Mouse (Mus musculus): ENCODE results near the gene Kctd2. TPM values are rescaled to one million over a fixed set of nuclear protein-coding genes. Genes with fewer than 3 reads are reported as not detected.
A peak's percentile ranks its signal among the peaks of the same experiment; 100 is the strongest.

Gene Kctd2
- polyA plus RNA-seq (2015; fragmentation: Nextera tagmentation; extraction: Ambion mirVana): 11.5 and 14.7 TPM in 2 replicates

GRCm38 (mm10) chr11:115419531-115420237, at the start of gene Kctd2, which contains the start of gene Atp5h:
TSS of gene Kctd2 (plus strand) at chr11:115420128.
TSS of gene Atp5h (minus strand) at chr11:115419962.
- peak; percentile 95 for ATAC-seq (replicated peaks; ENCODE audit: insufficient number of reproducible peaks, insufficient read depth, low FRiP score, low read depth)

GRCm38 (mm10) chr11:115370368-115370767, 49.6 kb upstream of the Kctd2 start:
- Histone ChIP-seq H3K36me3 (no peaks in the 10 kb centered on the region), H3K9ac (no peak overlapping the region), H3K4me2 (no peak overlapping the region), H3K9me3 (replicated peaks) (no peaks in the 10 kb centered on the region), H3K4me1 (replicated peaks) (peaks cover 35% of the 10 kb centered on the region), H3K27ac (no peak overlapping the region), H3K4me3 (no peak overlapping the region), H3K27me3 (peaks cover 69% of the 10 kb centered on the region)
- WGBS: 52% methylated on average over 7 of the region's 7 CpGs
- no peak for ATAC-seq (replicated peaks; ENCODE audit: insufficient number of reproducible peaks, insufficient read depth, low FRiP score, low read depth)

More at GRCm38 (mm10) chr11:115419531-115420237, at the start of gene Kctd2, which contains the start of gene Atp5h:
- Histone ChIP-seq H3K4me1 (replicated peaks) (peaks cover 59% of the 10 kb centered on the region), H3K9me3 (replicated peaks) (no peaks in the 10 kb centered on the region), H3K36me3 (peaks cover 35% of the 10 kb centered on the region), H3K9ac (peak within 1 kb of the TSS; percentile 98), H3K4me3 (peak within 1 kb of the TSS; percentile 83), H3K27me3 (no peaks in the 10 kb centered on the region), H3K27ac (peak within 1 kb of the TSS; percentile 90), H3K4me2 (peak within 1 kb of the TSS; percentile 79)
- under 1% methylated on average over 53 of the region's 56 CpGs for WGBS

DNA sequence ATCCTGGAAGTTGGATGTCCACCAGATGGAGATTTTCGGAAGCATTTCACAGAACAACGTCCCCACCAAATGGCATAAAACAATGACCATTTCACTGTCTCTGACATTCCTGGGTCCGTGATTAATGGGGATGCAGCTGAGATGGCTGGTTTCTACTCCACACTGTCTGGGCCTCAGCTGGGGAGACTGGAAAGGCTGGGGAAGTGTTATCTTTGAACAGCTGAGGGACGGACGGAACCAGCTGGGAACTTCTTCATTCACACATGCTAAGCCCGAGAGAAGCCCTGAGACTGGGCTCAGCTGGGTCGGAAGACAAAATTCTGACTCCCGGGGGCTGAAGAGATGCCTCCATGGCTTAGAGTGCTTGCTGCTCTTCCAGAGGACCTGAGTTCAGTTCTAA, 48.6 kb upstream of the Kctd2 start:
- Histone ChIP-seq H3K4me3 (no peak overlapping the region), H3K9ac (no peak overlapping the region), H3K36me3 (no peaks in the 10 kb centered on the region), H3K4me1 (replicated peaks) (peaks cover 29% of the 10 kb centered on the region), H3K9me3 (replicated peaks) (no peaks in the 10 kb centered on the region), H3K27ac (no peak overlapping the region), H3K27me3 (peaks cover 67% of the 10 kb centered on the region), H3K4me2 (no peak overlapping the region)
- WGBS: 50% methylated on average over 8 of the region's 8 CpGs
- no peak for ATAC-seq (replicated peaks; ENCODE audit: insufficient number of reproducible peaks, insufficient read depth, low FRiP score, low read depth)

DNA sequence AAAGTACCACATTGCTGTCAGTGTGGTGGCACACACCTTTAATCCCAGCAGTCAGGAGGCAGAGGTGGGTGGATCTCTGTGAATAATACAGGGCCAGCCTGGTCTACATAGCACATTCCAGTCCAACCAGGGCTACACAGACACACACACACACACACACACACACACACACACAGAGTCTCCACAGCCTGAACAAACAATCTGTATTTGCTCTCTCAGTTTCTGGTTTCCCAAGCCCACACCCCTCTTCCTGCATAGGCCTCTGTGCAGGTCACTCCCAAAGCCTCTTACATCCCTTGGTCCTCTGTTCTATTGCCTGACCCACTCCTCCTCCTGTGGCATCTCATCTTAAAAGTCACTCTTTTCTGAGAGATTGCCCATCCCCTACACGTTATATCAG, 47.9 kb upstream of the Kctd2 start:
- Histone ChIP-seq H3K4me3 (no peak overlapping the region), H3K36me3 (no peaks in the 10 kb centered on the region), H3K4me2 (no peak overlapping the region), H3K27ac (no peak overlapping the region), H3K27me3 (peaks cover 61% of the 10 kb centered on the region), H3K9me3 (replicated peaks) (no peaks in the 10 kb centered on the region), H3K9ac (no peak overlapping the region), H3K4me1 (replicated peaks) (peaks cover 24% of the 10 kb centered on the region)
- 57% methylated on average over 1 of the region's 1 CpGs for WGBS
- no peak for ATAC-seq (replicated peaks; ENCODE audit: insufficient number of reproducible peaks, insufficient read depth, low FRiP score, low read depth)

DNA sequence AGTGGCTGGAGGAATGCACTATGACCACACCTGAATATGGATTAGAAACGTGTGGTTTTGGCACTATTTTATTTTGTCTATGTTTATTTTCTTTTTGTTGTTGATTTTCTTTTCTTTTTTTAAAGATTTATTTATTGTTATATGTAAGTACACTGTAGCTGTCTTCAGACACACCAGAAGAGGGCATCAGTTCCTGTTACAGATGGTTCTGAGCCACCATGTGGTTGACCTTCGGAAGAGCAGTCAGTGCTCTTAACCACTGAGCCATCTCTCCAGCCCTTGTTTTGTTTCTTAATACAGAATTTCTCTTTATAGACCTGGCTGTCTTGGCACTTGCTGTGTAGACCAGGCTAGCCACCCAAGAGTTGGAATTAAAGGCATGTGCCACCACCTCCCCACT, 47.2 kb upstream of the Kctd2 start:
- peaks cover 53% of the 10 kb centered on the region for H3K27me3 ChIP-seq
- 36% methylated on average over 2 of the region's 2 CpGs for WGBS
- H3K4me1 ChIP-seq (replicated peaks): peaks cover 16% of the 10 kb centered on the region
- H3K27ac ChIP-seq: no peak overlapping the region
- no peak overlapping the region for H3K4me2 ChIP-seq
- no peaks in the 10 kb centered on the region for H3K36me3 ChIP-seq
- no peak overlapping the region for H3K9ac ChIP-seq
- H3K9me3 ChIP-seq (replicated peaks): no peaks in the 10 kb centered on the region
- no peak for ATAC-seq (replicated peaks; ENCODE audit: insufficient number of reproducible peaks, insufficient read depth, low FRiP score, low read depth)
- H3K4me3 ChIP-seq: no peak overlapping the region

DNA sequence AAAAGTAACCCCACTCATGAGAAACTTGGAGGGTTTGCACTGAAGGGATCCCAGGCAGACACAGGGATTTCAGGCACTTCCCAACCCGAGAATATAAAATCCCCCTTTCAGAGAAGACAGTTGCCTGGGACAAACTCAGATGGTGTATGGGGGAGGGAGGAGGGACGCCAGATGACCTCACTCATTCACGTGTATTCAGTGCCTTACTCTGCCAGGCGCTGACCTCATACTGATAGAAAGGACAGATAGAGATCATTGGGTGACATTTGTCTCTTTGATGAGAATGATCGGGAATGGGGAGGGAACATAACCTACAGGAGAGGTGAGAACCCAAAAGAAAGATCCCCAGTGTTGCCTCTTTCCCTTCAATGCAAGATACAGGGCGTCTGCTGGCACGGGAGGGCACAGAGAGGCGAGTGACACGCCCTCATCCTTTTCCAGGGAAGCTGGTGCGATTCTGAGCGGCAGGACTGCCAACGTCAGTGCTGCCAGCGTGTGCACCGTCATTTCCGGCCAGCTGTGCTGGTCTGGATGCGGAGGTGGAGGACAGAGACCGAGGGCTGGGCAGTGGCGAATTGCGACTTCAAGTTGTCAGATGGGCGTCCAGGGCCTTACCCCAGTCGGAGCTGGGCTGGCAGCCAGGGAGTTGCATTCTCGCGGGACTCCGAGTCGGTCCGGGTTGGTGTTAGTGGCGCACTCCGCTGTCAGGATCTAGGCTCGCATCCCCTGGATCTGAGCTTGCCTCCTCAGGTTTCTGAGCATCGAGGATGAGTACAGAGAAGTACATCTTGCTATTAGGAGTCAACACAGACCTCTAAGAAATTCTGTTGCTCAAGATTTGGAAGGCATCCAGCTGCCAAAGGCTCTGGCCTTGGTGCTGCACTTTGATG, 45.9 kb upstream of the Kctd2 start:
- ATAC-seq (replicated peaks; ENCODE audit: insufficient number of reproducible peaks, insufficient read depth, low FRiP score, low read depth): peak; percentile 77

GRCm38 (mm10) chr11:115374695-115375425, 45.1 kb upstream of the Kctd2 start:
- no peaks in the 10 kb centered on the region for H3K9me3 ChIP-seq (replicated peaks)
- peak overlapping the region; percentile 51 for H3K4me3 ChIP-seq
- peaks cover 45% of the 10 kb centered on the region for H3K27me3 ChIP-seq
- ATAC-seq (replicated peaks; ENCODE audit: insufficient number of reproducible peaks, insufficient read depth, low FRiP score, low read depth): 0 out of 2 replicates have a peak, but pooled peaks have one; percentile 53
- WGBS: 55% methylated on average over 12 of the region's 12 CpGs
- peaks cover 16% of the 10 kb centered on the region for H3K4me1 ChIP-seq (replicated peaks)
- peak overlapping the region; percentile 56; the same call in 1 of the 2 replicates for H3K27ac ChIP-seq
- peak overlapping the region; percentile 60 for H3K9ac ChIP-seq
- H3K36me3 ChIP-seq: no peaks in the 10 kb centered on the region
- H3K4me2 ChIP-seq: peak overlapping the region; percentile 89

More for the DNA sequence above, 45.9 kb upstream of the Kctd2 start:
- peak overlapping the region; percentile 60 for H3K9ac ChIP-seq
- H3K36me3 ChIP-seq: no peaks in the 10 kb centered on the region
- 1% methylated on average over 30 of the region's 30 CpGs for WGBS
- H3K4me2 ChIP-seq: peak overlapping the region; percentile 89
- peaks cover 16% of the 10 kb centered on the region for H3K4me1 ChIP-seq (replicated peaks)
- H3K27ac ChIP-seq: peak overlapping the region; percentile 56
- H3K27me3 ChIP-seq: peaks cover 45% of the 10 kb centered on the region
- H3K4me3 ChIP-seq: peak overlapping the region; percentile 51
- no peaks in the 10 kb centered on the region for H3K9me3 ChIP-seq (replicated peaks)

DNA sequence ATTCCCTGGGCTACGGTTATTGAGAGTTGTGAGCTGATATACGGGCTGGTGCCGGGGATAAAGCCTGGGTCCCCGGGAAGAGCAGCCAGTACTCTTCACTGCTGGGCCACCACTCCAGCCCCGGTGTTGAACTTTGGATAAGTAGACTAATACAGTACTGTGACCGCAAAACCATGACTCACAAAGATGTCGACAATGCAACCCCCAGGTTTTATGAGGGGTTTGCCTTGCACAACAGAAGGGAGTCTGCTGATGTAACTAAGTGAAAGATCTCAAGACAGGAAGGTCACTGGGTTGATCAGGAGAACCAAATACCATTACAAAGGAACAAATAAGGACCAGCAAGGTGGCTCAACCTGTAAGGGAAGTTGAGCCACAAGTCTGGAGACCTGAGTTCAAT, 43.2 kb upstream of the Kctd2 start:
- WGBS: 48% methylated on average over 7 of the region's 7 CpGs
- H3K36me3 ChIP-seq: no peaks in the 10 kb centered on the region
- no peak overlapping the region for H3K27ac ChIP-seq

DNA sequence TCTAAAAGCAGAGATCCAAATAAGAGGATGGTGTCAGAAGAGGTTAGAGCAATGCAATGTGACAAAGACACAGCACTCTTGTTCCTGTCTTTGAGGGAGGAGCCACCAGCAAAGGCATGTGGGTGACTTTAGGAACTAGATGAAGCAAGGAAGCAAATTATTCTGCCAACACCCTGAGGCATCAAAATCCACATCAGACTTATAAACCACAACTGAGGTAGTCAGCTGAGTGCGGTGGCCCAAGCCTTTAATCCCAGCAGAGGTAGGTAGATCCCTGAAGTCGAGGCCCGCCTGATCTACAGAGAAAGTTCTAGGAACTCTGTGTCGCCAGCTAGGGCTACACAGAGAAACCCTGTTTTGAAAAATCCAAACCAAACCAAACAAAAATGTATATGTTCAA, 42.7 kb upstream of the Kctd2 start:
- Histone ChIP-seq H3K27ac (no peak overlapping the region), H3K27me3 (peaks cover 22% of the 10 kb centered on the region), H3K4me3 (no peak overlapping the region), H3K36me3 (no peaks in the 10 kb centered on the region), H3K9me3 (replicated peaks) (no peaks in the 10 kb centered on the region), H3K9ac (no peak overlapping the region), H3K4me1 (replicated peaks) (peaks cover 22% of the 10 kb centered on the region), H3K4me2 (no peak overlapping the region)
- 81% methylated on average over 4 of the region's 4 CpGs for WGBS
- ATAC-seq (replicated peaks; ENCODE audit: insufficient number of reproducible peaks, insufficient read depth, low FRiP score, low read depth): no peak

More for the DNA sequence above, 43.2 kb upstream of the Kctd2 start:
- H3K9me3 ChIP-seq (replicated peaks): no peaks in the 10 kb centered on the region
- peaks cover 27% of the 10 kb centered on the region for H3K27me3 ChIP-seq
- H3K4me1 ChIP-seq (replicated peaks): peaks cover 21% of the 10 kb centered on the region
- H3K9ac ChIP-seq: no peak overlapping the region
- H3K4me3 ChIP-seq: no peak overlapping the region
- H3K4me2 ChIP-seq: no peak overlapping the region
- ATAC-seq (replicated peaks; ENCODE audit: insufficient number of reproducible peaks, insufficient read depth, low FRiP score, low read depth): no peak

GRCm38 (mm10) chr11:115377854-115378253, 42.1 kb upstream of the Kctd2 start:
- ATAC-seq (replicated peaks; ENCODE audit: insufficient number of reproducible peaks, insufficient read depth, low FRiP score, low read depth): no peak
- Histone ChIP-seq H3K4me2 (no peak overlapping the region), H3K27ac (no peak overlapping the region), H3K36me3 (no peaks in the 10 kb centered on the region), H3K4me1 (replicated peaks) (peaks cover 28% of the 10 kb centered on the region), H3K27me3 (peaks cover 19% of the 10 kb centered on the region), H3K9me3 (replicated peaks) (no peaks in the 10 kb centered on the region), H3K4me3 (no peak overlapping the region), H3K9ac (no peak overlapping the region)
- 82% methylated on average over 7 of the region's 7 CpGs for WGBS

- H3K9ac ChIP-seq: 0 out of 2 replicates have a peak overlapping the region, but pooled peaks have one; percentile 22
- H3K27me3 ChIP-seq: peaks cover 7% of the 10 kb centered on the region; the same call in 1 of the 2 replicates
- peak overlapping the region; percentile 80 for H3K4me3 ChIP-seq
- H3K9me3 ChIP-seq (replicated peaks): no peaks in the 10 kb centered on the region
- peaks cover 34% of the 10 kb centered on the region for H3K4me1 ChIP-seq (replicated peaks)
- peak overlapping the region; percentile 93 for H3K4me2 ChIP-seq
- no peaks in the 10 kb centered on the region for H3K36me3 ChIP-seq
- 15% methylated on average over 9 of the region's 9 CpGs for WGBS
- no peak for ATAC-seq (replicated peaks; ENCODE audit: insufficient number of reproducible peaks, insufficient read depth, low FRiP score, low read depth)
- H3K27ac ChIP-seq: peak overlapping the region; percentile 69
These were observed 38.7 kb upstream of the Kctd2 start for GRCm38 (mm10) chr11:115381276-115381675.

Data from heart, embryonic 15.5 days (tissue).